Mouse (Mus musculus): ENCODE results near the gene Cx3cr1. TPM values are rescaled to one million over a fixed set of nuclear protein-coding genes. Genes with fewer than 3 reads are reported as not detected.
A peak's percentile ranks its signal among the peaks of the same experiment; 100 is the strongest.

Gene Cx3cr1
- polyA plus RNA-seq, 1 experiment from 2014 or later: 4.1 TPM

GRCm38 (mm10) chr9:119982241-119982811 lies 87.4 kb downstream of the Cx3cr1 start:
- H3K4me3 ChIP-seq: peak overlapping the region; percentile 87
- peak overlapping the region; percentile 94 for H3K27ac ChIP-seq
- under 1% methylated on average over 11 of the region's 11 CpGs for WGBS
- peaks cover 76% of the 10 kb centered on the region for H3K4me1 ChIP-seq
- DNase-seq (ENCODE audit: low spot score): peak; percentile 87
- no peaks in the 10 kb centered on the region for H3K36me3 ChIP-seq
- no peaks in the 10 kb centered on the region for H3K9me3 ChIP-seq
- H3K27me3 ChIP-seq (ENCODE audit: insufficient read depth, poor library complexity, severe bottlenecking): no peaks in the 10 kb centered on the region

- peak; percentile 91 for DNase-seq (ENCODE audit: low spot score)
- no peaks in the 10 kb centered on the region for H3K9me3 ChIP-seq
- peaks cover 5% of the 10 kb centered on the region; the same call in 1 of the 2 replicates for H3K36me3 ChIP-seq
- peaks cover 84% of the 10 kb centered on the region for H3K4me1 ChIP-seq
- no peaks in the 10 kb centered on the region for H3K27me3 ChIP-seq (ENCODE audit: insufficient read depth, poor library complexity, severe bottlenecking)
- WGBS: 1% methylated on average over 16 of the region's 16 CpGs
- H3K4me3 ChIP-seq: peak overlapping the region; percentile 87
- peak overlapping the region; percentile 94 for H3K27ac ChIP-seq
Measured at GRCm38 (mm10) chr9:119981183-119982179, 88.2 kb downstream of the Cx3cr1 start.

- 0% methylated on average over 4 of the region's 4 CpGs for WGBS
- Histone ChIP-seq H3K27me3 (ENCODE audit: insufficient read depth, poor library complexity, severe bottlenecking) (no peaks in the 10 kb centered on the region), H3K9me3 (no peaks in the 10 kb centered on the region), H3K4me1 (peaks cover 87% of the 10 kb centered on the region), H3K4me3 (peak overlapping the region; percentile 87), H3K27ac (peak overlapping the region; percentile 94), H3K36me3 (peaks cover 5% of the 10 kb centered on the region; the same call in 1 of the 2 replicates)
- DNase-seq (ENCODE audit: low spot score): no peak
Measured at GRCm38 (mm10) chr9:119980770-119981182, 88.9 kb downstream of the Cx3cr1 start.

- Histone ChIP-seq H3K4me3 (no peak overlapping the region), H3K36me3 (peaks cover 12% of the 10 kb centered on the region), H3K27ac (peak overlapping the region; percentile 5), H3K9me3 (no peaks in the 10 kb centered on the region), H3K4me1 (peaks cover 83% of the 10 kb centered on the region), H3K27me3 (ENCODE audit: insufficient read depth, poor library complexity, severe bottlenecking) (no peaks in the 10 kb centered on the region)
- 47% methylated on average over 2 of the region's 2 CpGs for WGBS
- no peak for DNase-seq (ENCODE audit: low spot score)
Measured at GRCm38 (mm10) chr9:119979749-119980148, 89.9 kb downstream of the Cx3cr1 start.

GRCm38 (mm10) chr9:119978811-119979441 lies 90.8 kb downstream of the Cx3cr1 start:
- DNase-seq (ENCODE audit: low spot score): no peak

DNA sequence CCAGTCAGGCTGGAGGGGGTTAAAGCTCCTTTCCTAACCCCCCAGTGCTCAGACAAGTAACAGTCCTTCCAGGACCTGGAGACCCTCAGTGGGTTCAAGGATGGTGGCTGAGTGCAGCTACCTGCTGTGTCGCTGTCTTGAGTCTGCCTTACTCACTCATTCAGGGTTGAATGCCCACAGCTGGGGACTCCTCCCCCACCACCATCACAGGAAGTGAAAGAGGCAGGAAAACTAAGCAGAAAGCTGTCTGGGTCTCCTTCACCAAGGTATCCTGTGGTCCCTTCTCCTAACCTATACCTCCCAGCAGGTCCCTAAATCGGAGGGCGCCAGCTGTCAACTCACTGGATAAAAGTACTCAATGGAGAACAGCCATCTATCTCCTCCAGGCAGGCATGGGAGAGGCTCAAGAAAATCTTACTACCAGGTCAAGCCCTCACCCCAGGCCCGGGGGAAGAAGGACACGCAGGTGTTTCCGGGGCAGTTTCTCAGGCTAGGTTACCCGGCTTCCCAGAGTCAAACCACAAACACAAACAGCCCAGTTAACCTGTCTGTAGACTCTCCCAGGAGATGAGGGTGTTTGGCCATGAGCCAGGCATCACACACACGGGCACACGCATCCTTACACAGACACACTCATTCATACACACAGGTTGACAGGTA lies 91.4 kb downstream of the Cx3cr1 start:
- 53% methylated on average over 9 of the region's 9 CpGs for whole genome bisulfite sequencing
- Histone ChIP-seq H3K4me1 (peaks cover 70% of the 10 kb centered on the region), H3K27ac (peak overlapping the region; percentile 75), H3K27me3 (ENCODE audit: insufficient read depth, poor library complexity, severe bottlenecking) (no peaks in the 10 kb centered on the region), H3K4me3 (peak overlapping the region; percentile 7; the same call in 1 of the 2 replicates), H3K36me3 (peaks cover 27% of the 10 kb centered on the region), H3K9me3 (no peaks in the 10 kb centered on the region)
- no peak for DNase-seq (ENCODE audit: low spot score)

More at GRCm38 (mm10) chr9:119978811-119979441, 90.8 kb downstream of the Cx3cr1 start:
- H3K36me3 ChIP-seq: peaks cover 20% of the 10 kb centered on the region
- H3K27me3 ChIP-seq (ENCODE audit: insufficient read depth, poor library complexity, severe bottlenecking): no peaks in the 10 kb centered on the region
- peak overlapping the region; percentile 62; the same call in 1 of the 2 replicates for H3K27ac ChIP-seq
- peaks cover 75% of the 10 kb centered on the region for H3K4me1 ChIP-seq
- H3K9me3 ChIP-seq: no peaks in the 10 kb centered on the region
- 83% methylated on average over 6 of the region's 6 CpGs for WGBS
- H3K4me3 ChIP-seq: no peak overlapping the region

- H3K4me1 ChIP-seq: peaks cover 63% of the 10 kb centered on the region
- H3K27ac ChIP-seq: peak overlapping the region; percentile 75
- peaks cover 33% of the 10 kb centered on the region for H3K36me3 ChIP-seq
- no peaks in the 10 kb centered on the region for H3K27me3 ChIP-seq (ENCODE audit: insufficient read depth, poor library complexity, severe bottlenecking)
- peak overlapping the region; percentile 28; the same call in 1 of the 2 replicates for H3K4me3 ChIP-seq
- WGBS: 30% methylated on average over 5 of the region's 5 CpGs
- H3K9me3 ChIP-seq: no peaks in the 10 kb centered on the region
- DNase-seq (ENCODE audit: low spot score): no peak
Measured at GRCm38 (mm10) chr9:119977557-119978060, 92.1 kb downstream of the Cx3cr1 start.

- Histone ChIP-seq H3K27ac (peak overlapping the region; percentile 75), H3K27me3 (ENCODE audit: insufficient read depth, poor library complexity, severe bottlenecking) (no peaks in the 10 kb centered on the region), H3K4me1 (peaks cover 56% of the 10 kb centered on the region), H3K36me3 (peaks cover 40% of the 10 kb centered on the region), H3K9me3 (no peaks in the 10 kb centered on the region), H3K4me3 (peak overlapping the region; percentile 28)
- no peak for DNase-seq (ENCODE audit: low spot score)
- 26% methylated on average over 17 of the region's 17 CpGs for WGBS
Measured at GRCm38 (mm10) chr9:119976704-119977556, 92.7 kb downstream of the Cx3cr1 start.

GRCm38 (mm10) chr9:119975286-119975685 lies 94.4 kb downstream of the Cx3cr1 start:
- 95% methylated on average over 4 of the region's 4 CpGs for WGBS
- H3K36me3 ChIP-seq: peaks cover 53% of the 10 kb centered on the region
- no peak for DNase-seq (ENCODE audit: low spot score)
- no peak overlapping the region for H3K4me3 ChIP-seq
- peaks cover 55% of the 10 kb centered on the region for H3K4me1 ChIP-seq
- H3K27me3 ChIP-seq (ENCODE audit: insufficient read depth, poor library complexity, severe bottlenecking): no peaks in the 10 kb centered on the region
- H3K9me3 ChIP-seq: no peaks in the 10 kb centered on the region
- no peak overlapping the region for H3K27ac ChIP-seq

DNA sequence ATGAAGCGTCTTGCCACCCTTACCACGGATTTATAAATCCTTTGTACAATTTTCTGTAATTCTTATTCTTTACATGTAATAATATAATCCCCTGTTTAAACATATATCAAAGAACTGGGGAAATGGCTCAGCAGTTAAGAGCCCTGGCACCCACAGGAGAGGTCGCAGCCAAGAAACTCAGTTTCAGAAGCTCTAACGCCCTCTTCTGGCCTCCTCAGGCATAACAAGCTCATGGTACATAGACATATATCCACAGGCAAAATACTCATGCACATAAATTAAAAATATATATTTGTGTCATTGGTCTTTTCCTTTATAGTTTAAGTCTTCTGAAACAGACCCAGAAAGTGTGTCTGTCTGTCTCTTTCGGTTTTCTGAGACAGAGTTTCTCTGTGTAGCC lies 95.1 kb downstream of the Cx3cr1 start:
- Histone ChIP-seq H3K27ac (no peak overlapping the region), H3K27me3 (ENCODE audit: insufficient read depth, poor library complexity, severe bottlenecking) (no peaks in the 10 kb centered on the region), H3K4me1 (peaks cover 52% of the 10 kb centered on the region), H3K9me3 (no peaks in the 10 kb centered on the region), H3K4me3 (no peak overlapping the region), H3K36me3 (peaks cover 53% of the 10 kb centered on the region)
- 77% methylated on average over 5 of the region's 5 CpGs for WGBS
- no peak for DNase-seq (ENCODE audit: low spot score)

- Histone ChIP-seq H3K27me3 (ENCODE audit: insufficient read depth, poor library complexity, severe bottlenecking) (no peaks in the 10 kb centered on the region), H3K27ac (no peak overlapping the region), H3K9me3 (no peaks in the 10 kb centered on the region), H3K4me1 (peaks cover 46% of the 10 kb centered on the region), H3K36me3 (peaks cover 53% of the 10 kb centered on the region), H3K4me3 (no peak overlapping the region)
- DNase-seq (ENCODE audit: low spot score): no peak
- WGBS: 91% methylated on average over 27 of the region's 27 CpGs
Measured at GRCm38 (mm10) chr9:119973869-119974520, 95.7 kb downstream of the Cx3cr1 start.

All from heart, embryonic 10.5 days (tissue).